Mouse (Mus musculus): ENCODE data around the gene Rmnd1. TPM values are rescaled to one million over a fixed set of nuclear protein-coding genes. Genes with fewer than 3 reads are reported as not detected.

The Rmnd1 gene
- polyA plus RNA-seq, 1 experiment from 2014 or later: 48.7 TPM

- no peak; the same call in 1 of the 2 replicates for ATAC-seq (ENCODE audit: low FRiP score)
- WGBS: 11% methylated on average over 19 of the region's 19 CpGs
These were observed 988 bp upstream of the Rmnd1 start for GRCm38 (mm10) chr10:4432996-4433755.

GRCm38 (mm10) chr10:4431746-4432122 is 454 bp downstream of the Rmnd1 start:
- Histone ChIP-seq H3K4me2 (peak overlapping the region; percentile 58), H3K4me3 (replicated peaks) (peak overlapping the region; percentile 65), H3K27ac (0 out of 2 replicates have a peak overlapping the region, but pooled peaks have one; percentile 43), H3K9ac (peak overlapping the region; percentile 71), H3K4me1 (peaks cover 23% of the 10 kb centered on the region), H3K36me3 (replicated peaks) (peaks cover 18% of the 10 kb centered on the region), H3K9me3 (no peaks in the 10 kb centered on the region), H3K27me3 (no peaks in the 10 kb centered on the region)
- 10% methylated on average over 5 of the region's 5 CpGs for WGBS
- no peak; the same call in 1 of the 2 replicates for ATAC-seq (ENCODE audit: low FRiP score)

More at GRCm38 (mm10) chr10:4432996-4433755, 988 bp upstream of the Rmnd1 start:
- Histone ChIP-seq H3K4me1 (peaks cover 23% of the 10 kb centered on the region), H3K9ac (peak overlapping the region; percentile 69), H3K4me3 (replicated peaks) (peak overlapping the region; percentile 65), H3K27ac (peak overlapping the region; percentile 74), H3K4me2 (peak overlapping the region; percentile 57), H3K36me3 (replicated peaks) (peaks cover 12% of the 10 kb centered on the region; the same call in 1 of the 2 replicates), H3K27me3 (no peaks in the 10 kb centered on the region), H3K9me3 (no peaks in the 10 kb centered on the region)

- Histone ChIP-seq H3K27me3 (no peaks in the 10 kb centered on the region), H3K27ac (no peak overlapping the region), H3K4me2 (peak overlapping the region; percentile 58; the same call in 1 of the 2 replicates), H3K4me3 (replicated peaks) (no peak overlapping the region), H3K36me3 (replicated peaks) (peaks cover 25% of the 10 kb centered on the region), H3K9me3 (no peaks in the 10 kb centered on the region), H3K4me1 (peaks cover 23% of the 10 kb centered on the region), H3K9ac (peak overlapping the region; percentile 71; the same call in 1 of the 2 replicates)
- no peak for ATAC-seq (ENCODE audit: low FRiP score)
- WGBS: 93% methylated on average over 3 of the region's 3 CpGs
These were observed 1.4 kb downstream of the Rmnd1 start for GRCm38 (mm10) chr10:4430826-4431225.

GRCm38 (mm10) chr10:4430399-4430798 is 1.8 kb downstream of the Rmnd1 start:
- Histone ChIP-seq H3K4me2 (no peak overlapping the region), H3K27me3 (no peaks in the 10 kb centered on the region), H3K4me3 (replicated peaks) (no peak overlapping the region), H3K36me3 (replicated peaks) (peaks cover 25% of the 10 kb centered on the region), H3K4me1 (peaks cover 23% of the 10 kb centered on the region), H3K27ac (no peak overlapping the region), H3K9ac (0 out of 2 replicates have a peak overlapping the region, but pooled peaks have one; percentile 71), H3K9me3 (no peaks in the 10 kb centered on the region)
- WGBS: 90% methylated on average over 8 of the region's 8 CpGs
- ATAC-seq (ENCODE audit: low FRiP score): no peak

GRCm38 (mm10) chr10:4425245-4425644 is 6.9 kb downstream of the Rmnd1 start:
- no peaks in the 10 kb centered on the region for H3K9me3 ChIP-seq
- no peak for ATAC-seq (ENCODE audit: low FRiP score)
- WGBS: 86% methylated on average over 8 of the region's 8 CpGs
- H3K4me2 ChIP-seq: no peak overlapping the region
- H3K27ac ChIP-seq: no peak overlapping the region
- no peaks in the 10 kb centered on the region for H3K27me3 ChIP-seq
- H3K36me3 ChIP-seq (replicated peaks): peaks cover 59% of the 10 kb centered on the region
- H3K4me3 ChIP-seq (replicated peaks): no peak overlapping the region
- no peaks in the 10 kb centered on the region for H3K4me1 ChIP-seq
- H3K9ac ChIP-seq: no peak overlapping the region

- ATAC-seq (ENCODE audit: low FRiP score): no peak
- peaks cover 52% of the 10 kb centered on the region for H3K36me3 ChIP-seq (replicated peaks)
These were observed 25.0 kb downstream of the Rmnd1 start for GRCm38 (mm10) chr10:4407191-4407590.

GRCm38 (mm10) chr10:4405511-4405910 is 26.7 kb downstream of the Rmnd1 start:
- WGBS: 94% methylated on average over 5 of the region's 5 CpGs
- Histone ChIP-seq H3K4me3 (replicated peaks) (no peak overlapping the region), H3K36me3 (replicated peaks) (peaks cover 48% of the 10 kb centered on the region), H3K4me2 (no peak overlapping the region), H3K27ac (no peak overlapping the region), H3K27me3 (no peaks in the 10 kb centered on the region), H3K9ac (no peak overlapping the region), H3K4me1 (no peaks in the 10 kb centered on the region), H3K9me3 (no peaks in the 10 kb centered on the region)
- no peak for ATAC-seq (ENCODE audit: low FRiP score)

More at GRCm38 (mm10) chr10:4407191-4407590, 25.0 kb downstream of the Rmnd1 start:
- Histone ChIP-seq H3K4me2 (no peak overlapping the region), H3K4me3 (replicated peaks) (no peak overlapping the region), H3K9me3 (no peaks in the 10 kb centered on the region), H3K4me1 (no peaks in the 10 kb centered on the region), H3K27ac (no peak overlapping the region), H3K27me3 (no peaks in the 10 kb centered on the region), H3K9ac (no peak overlapping the region)
- WGBS: 100% methylated on average over 1 of the region's 1 CpGs

GRCm38 (mm10) chr10:4404895-4405491 is 27.2 kb downstream of the Rmnd1 start:
- ATAC-seq (ENCODE audit: low FRiP score): peak; percentile 67
- Histone ChIP-seq H3K27ac (no peak overlapping the region), H3K4me1 (no peaks in the 10 kb centered on the region), H3K4me3 (replicated peaks) (no peak overlapping the region), H3K36me3 (replicated peaks) (peaks cover 44% of the 10 kb centered on the region), H3K9ac (no peak overlapping the region), H3K27me3 (no peaks in the 10 kb centered on the region), H3K9me3 (no peaks in the 10 kb centered on the region), H3K4me2 (no peak overlapping the region)
- WGBS: 61% methylated on average over 5 of the region's 5 CpGs

GRCm38 (mm10) chr10:4398058-4398457 is 34.1 kb downstream of the Rmnd1 start:
- H3K27me3 ChIP-seq: no peaks in the 10 kb centered on the region
- H3K9me3 ChIP-seq: no peaks in the 10 kb centered on the region
- no peak overlapping the region for H3K4me3 ChIP-seq (replicated peaks)
- no peak for ATAC-seq (ENCODE audit: low FRiP score)
- WGBS: 92% methylated on average over 5 of the region's 5 CpGs
- no peak overlapping the region for H3K9ac ChIP-seq
- H3K4me1 ChIP-seq: no peaks in the 10 kb centered on the region
- H3K36me3 ChIP-seq (replicated peaks): peaks cover 33% of the 10 kb centered on the region
- H3K27ac ChIP-seq: no peak overlapping the region
- H3K4me2 ChIP-seq: no peak overlapping the region

GRCm38 (mm10) chr10:4395321-4395720 is 36.9 kb downstream of the Rmnd1 start:
- ATAC-seq (ENCODE audit: low FRiP score): no peak
- H3K27me3 ChIP-seq: no peaks in the 10 kb centered on the region
- H3K27ac ChIP-seq: no peak overlapping the region
- no peak overlapping the region for H3K4me3 ChIP-seq (replicated peaks)
- H3K4me1 ChIP-seq: peaks cover 17% of the 10 kb centered on the region
- WGBS: 92% methylated on average over 3 of the region's 3 CpGs
- peaks cover 27% of the 10 kb centered on the region for H3K36me3 ChIP-seq (replicated peaks)
- H3K4me2 ChIP-seq: no peak overlapping the region
- no peak overlapping the region for H3K9ac ChIP-seq
- H3K9me3 ChIP-seq: no peaks in the 10 kb centered on the region

GRCm38 (mm10) chr10:4391851-4392250 is 40.3 kb downstream of the Rmnd1 start:
- Histone ChIP-seq H3K9me3 (no peaks in the 10 kb centered on the region), H3K27me3 (no peaks in the 10 kb centered on the region), H3K27ac (no peak overlapping the region), H3K4me3 (replicated peaks) (no peak overlapping the region), H3K4me1 (peaks cover 35% of the 10 kb centered on the region), H3K4me2 (no peak overlapping the region), H3K36me3 (replicated peaks) (peaks cover 20% of the 10 kb centered on the region), H3K9ac (no peak overlapping the region)
- ATAC-seq (ENCODE audit: low FRiP score): no peak
- 70% methylated on average over 6 of the region's 6 CpGs for WGBS

GRCm38 (mm10) chr10:4391076-4391475 is 41.1 kb downstream of the Rmnd1 start:
- H3K9me3 ChIP-seq: no peaks in the 10 kb centered on the region
- no peak overlapping the region for H3K4me3 ChIP-seq (replicated peaks)
- H3K27ac ChIP-seq: no peak overlapping the region
- H3K4me2 ChIP-seq: no peak overlapping the region
- H3K4me1 ChIP-seq: peaks cover 35% of the 10 kb centered on the region
- ATAC-seq (ENCODE audit: low FRiP score): no peak
- WGBS: 80% methylated on average over 5 of the region's 5 CpGs
- peaks cover 17% of the 10 kb centered on the region for H3K36me3 ChIP-seq (replicated peaks)
- no peak overlapping the region for H3K9ac ChIP-seq
- H3K27me3 ChIP-seq: no peaks in the 10 kb centered on the region
